Mouse (Mus musculus) kidney, adult 8-10 months (tissue): ENCODE results near the gene Lrrc8d.

Experiments
- DNase-seq, 2 experiments: peaks; one replicate each; pipeline ENCODE4 v3.0.0; 2022

Lrrc8d gene

GRCm38 (mm10) chr5:105777645-105778044 is 77.9 kb downstream of the Lrrc8d start:
- no peak for DNase-seq

DNA sequence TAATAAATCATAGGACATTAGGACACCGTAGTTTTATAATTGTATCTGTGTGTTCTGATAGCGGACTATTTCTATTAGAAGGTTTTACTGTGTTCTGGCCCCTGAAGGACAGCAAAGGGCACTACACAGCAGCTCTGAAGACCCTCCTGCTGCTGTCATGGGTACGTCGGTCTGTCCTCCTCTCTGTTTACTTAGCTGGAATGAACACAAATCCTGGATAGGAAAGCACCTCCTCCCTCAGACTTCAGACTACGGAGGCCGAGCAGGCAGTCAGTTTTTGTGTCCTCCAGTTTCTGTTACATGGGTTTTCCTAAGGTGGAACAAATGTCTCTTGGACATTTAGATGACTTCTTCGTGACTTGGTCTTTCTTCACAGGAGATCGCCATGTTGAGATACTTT is 78.4 kb downstream of the Lrrc8d start:
- DNase-seq, result no peak

DNA sequence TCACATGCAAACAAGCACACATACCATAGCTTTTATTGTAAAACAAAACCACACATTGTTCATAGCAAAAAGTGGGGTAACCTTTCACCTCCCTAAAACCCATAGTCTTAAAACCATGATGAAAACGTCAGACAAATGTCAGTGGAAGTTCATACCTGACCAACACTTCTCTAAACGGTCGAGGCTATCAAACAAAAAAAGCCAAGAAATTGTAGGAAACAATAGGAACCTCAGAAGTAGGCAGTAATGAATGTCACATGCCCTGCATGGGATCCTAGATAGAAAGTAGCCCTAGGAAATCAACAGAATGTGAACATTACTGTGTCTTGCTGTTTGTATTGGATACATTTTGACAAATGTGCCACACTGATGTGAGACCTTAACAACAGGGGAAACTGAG is 79.0 kb downstream of the Lrrc8d start:
- DNase-seq, result no peak

GRCm38 (mm10) chr5:105779331-105779730 is 79.6 kb downstream of the Lrrc8d start:
- DNase-seq, result no peak

DNA sequence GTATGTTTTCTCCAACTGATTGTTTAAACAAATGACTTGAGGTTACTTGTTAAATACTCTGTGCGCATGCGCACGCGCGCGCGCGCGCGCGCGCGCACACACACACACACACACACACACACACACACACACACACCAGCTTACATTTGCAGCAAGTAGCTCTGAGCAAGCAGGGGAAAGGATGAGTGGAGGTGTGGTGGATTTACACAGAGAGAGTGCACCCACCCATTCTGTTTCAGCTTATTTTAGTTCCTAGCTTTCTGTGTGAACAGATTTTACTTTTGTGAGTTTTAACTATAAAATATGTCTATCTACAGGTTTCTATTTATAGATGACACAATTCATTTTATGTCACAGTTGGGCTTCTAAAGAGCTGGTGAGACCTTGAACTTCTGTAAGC is 84.1 kb downstream of the Lrrc8d start:
- no peak for DNase-seq

DNA sequence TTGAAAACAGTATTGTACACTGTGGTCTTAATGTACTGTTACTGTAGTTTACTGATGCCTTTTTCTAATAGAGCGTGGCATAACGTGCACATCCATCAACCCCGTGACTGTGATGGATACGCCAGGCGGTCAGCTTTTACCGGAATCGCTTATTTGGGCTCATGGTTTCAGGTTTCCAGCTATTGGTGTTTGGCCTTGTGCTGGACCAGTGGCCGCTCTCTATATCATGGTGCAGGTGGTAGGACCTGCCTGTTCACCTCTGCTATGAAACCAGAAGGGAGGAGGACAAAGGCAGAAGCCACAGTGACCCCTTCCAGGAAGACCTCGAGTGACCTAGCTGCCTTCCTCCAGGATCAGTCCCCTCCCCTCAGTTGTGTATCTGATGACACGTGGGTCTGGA is 85.0 kb downstream of the Lrrc8d start:
- DNase-seq, result no peak

DNA sequence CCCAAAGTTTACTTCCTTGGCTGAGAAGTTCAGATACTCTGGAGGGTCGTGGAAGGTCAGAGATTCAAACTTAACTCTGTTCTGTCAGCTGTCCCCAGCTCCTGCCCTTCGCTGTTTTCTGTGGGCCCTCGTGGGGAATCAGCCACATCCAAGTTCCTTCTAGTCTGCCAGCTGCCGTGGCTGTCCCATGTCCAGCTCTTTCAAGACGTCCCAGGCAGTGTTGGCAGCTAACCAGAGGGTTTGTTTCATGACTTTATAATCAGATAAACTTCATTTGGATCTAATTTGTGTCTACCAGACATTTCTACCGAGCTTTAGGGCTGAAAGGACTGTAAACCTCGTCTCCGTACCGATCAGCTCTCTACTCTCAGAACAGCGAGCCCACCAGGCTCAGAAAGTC is 87.8 kb downstream of the Lrrc8d start:
- no peak for DNase-seq

GRCm38 (mm10) chr5:105789801-105790200 is 90.0 kb downstream of the Lrrc8d start:
- no peak for DNase-seq

DNA sequence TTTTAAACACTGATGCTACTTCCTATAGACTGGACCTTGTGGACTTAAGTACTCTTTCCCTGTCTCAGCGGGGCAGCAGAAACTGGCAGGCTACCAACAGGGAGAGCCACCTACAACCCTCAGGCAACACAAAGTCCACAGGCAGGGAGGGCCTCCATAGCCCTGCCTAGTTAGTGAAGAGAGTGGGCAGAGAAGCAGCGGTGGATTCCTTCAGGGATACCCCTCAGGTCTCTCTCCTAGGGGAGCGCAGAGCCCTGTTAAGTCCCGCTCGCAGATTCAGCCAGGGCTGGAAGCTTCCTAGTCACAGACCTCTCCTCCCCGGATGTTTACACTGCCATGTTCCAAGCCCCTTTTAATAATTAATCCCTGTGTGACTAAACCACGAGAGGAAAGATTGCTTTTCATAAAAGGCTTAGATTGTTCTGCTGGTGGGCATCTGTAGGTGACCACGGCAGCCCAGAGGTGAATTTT is 92.6 kb downstream of the Lrrc8d start:
- peak; percentile 80 to 87 for DNase-seq

- DNase-seq, result peak; percentile 85 to 90
Measured at GRCm38 (mm10) chr5:105792853-105793547, 93.2 kb downstream of the Lrrc8d start.

- DNase-seq, result no peak
Measured at GRCm38 (mm10) chr5:105793548-105793940, 93.8 kb downstream of the Lrrc8d start.

- no peak for DNase-seq
Measured at GRCm38 (mm10) chr5:105798421-105798820, 98.7 kb downstream of the Lrrc8d start.

DNA sequence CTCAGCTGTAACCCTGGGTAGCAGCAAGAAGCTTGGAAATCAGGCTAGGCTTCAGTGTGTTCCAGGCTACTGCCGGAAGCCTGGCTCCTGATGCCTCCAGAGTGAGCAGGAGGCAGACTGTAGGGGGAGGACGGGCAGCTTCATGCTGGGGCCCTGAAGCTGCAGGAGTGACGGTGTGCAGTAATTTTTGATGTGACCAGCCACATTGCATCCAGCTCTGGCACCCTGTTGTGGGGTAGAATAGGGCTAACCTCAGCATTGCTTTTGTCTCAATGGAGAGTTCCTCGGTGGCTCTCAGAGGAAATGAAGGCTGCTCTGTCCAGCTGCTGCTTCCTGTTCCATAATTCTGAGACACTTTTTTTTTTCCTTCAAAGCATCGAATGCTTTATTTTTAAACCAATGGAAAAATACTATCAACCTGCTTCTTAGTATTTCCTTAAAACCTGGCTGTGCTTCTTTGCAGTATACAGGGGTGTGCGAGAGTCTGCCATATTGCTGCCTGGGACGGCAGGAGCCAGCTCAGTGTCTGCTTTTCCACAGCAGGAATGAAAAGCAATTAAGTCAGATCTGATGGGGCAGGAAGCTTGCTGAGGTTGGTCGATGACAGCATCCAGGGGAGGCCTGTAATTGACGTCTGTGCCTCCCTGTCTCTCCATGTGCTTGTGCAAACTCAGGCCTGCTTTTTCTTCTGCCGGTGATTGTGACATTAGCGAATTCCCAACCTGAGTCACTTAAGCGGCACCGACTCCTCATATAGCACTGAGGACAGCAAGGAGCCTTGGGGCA is 100.3 kb downstream of the Lrrc8d start:
- DNase-seq, result no peak

DNA sequence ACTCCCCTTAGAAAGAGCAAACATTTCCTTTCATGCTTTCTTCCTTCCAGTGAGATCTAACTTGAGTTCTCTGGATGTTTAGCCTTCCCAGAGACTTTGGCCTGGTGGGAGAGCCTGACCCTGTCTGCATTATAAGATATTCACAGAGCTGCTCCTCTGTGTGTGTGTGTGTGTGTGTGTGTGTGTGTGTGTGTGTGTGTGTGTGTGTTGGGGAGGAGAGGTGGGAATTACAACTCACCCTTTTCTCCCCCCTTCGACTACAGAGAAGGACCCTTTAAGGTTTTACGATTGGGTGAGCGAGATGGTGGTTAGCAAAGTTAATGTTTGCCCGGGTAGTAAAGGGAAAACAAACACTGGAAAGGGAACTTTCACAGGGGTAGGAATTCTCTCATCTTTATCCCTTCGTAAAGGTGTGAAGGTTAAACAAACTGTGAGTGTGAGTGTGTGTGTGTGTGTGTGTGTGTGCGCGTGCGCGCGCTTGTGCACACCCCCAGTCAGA is 101.3 kb downstream of the Lrrc8d start:
- DNase-seq, result peak; percentile 38 to 77

- DNase-seq, result no peak
Measured at GRCm38 (mm10) chr5:105805955-105806354, 106.2 kb downstream of the Lrrc8d start.

GRCm38 (mm10) chr5:105807461-105807860 is 107.7 kb downstream of the Lrrc8d start:
- DNase-seq, result peak; percentile 58 to 59

DNA sequence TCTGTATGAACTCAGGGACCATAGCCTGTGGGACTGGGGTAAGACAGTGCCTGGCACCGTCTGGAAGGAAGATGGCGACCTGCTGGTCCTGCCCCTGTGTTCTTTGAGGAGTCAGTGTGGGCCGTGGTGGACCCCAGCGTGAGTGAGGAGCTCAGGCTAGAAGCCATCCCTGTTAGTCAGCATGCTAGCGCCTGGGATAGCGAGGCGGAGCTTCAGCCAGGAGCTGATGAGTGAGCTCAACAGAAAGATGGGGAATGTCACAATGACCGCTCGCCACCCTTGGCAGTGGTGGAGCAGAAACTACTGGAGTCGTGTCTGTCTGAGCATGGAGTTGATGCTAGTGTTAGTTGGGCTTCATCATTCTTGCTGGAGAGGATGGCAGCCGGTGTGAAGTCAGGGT is 109.3 kb downstream of the Lrrc8d start:
- no peak for DNase-seq

GRCm38 (mm10) chr5:105813036-105813435 is 113.3 kb downstream of the Lrrc8d start:
- peak; percentile 60 to 73 for DNase-seq

GRCm38 (mm10) chr5:105813974-105814373 is 114.2 kb downstream of the Lrrc8d start:
- peak; percentile 76 to 82 for DNase-seq

DNA sequence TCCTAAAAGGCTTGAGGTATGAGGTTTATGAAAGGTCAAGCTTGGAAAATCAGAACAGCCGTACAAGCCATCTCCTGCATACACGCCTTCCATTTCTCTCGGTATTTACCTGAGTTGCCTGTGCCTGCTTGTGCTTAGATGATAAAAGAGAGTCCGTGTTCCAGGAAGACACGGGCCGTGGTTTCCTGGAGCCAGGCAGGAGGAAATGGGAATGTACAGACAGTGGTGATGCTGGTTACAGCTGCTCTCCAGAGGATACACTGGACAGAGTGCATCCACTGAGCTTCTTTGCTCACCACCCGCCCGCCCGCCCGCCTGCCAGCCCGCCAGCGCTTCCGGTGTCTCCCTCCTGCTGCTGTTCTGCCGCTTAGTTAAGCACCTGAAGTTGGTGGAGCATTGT is 116.3 kb downstream of the Lrrc8d start:
- DNase-seq, result no peak

DNA sequence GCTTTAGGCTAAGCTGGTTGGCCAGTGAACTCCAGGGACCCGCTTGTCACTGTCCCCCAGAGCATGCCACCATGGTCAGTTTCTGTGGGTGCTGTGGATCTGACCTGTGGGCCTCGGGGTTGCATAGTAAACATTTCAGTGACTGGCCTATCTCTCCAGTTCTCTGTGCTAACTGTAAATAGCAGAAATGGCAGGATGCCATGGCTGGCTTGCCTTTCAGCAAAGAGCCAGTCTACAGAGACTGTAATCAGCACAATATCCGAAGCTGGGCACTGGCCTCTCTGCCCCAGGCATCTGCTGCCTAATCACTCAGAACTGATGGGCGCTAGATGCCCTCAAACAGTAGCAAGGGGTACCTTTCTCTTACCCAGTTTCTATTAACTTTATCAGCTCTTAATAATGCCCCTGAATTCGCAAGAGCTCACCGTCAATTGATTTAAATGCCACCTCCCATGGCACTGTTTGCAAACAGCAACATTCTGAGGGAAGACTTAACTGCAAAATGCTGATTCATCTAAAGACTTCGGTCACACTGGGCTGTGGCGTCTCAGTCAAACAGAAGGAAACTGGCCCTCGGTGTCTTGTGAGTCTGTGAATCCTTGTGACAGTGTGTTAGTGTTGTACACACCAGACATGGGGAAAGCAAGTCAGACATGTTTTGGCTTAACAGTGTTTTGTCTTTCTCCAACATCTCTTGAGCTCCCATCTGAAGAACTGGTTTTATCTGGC is 117.6 kb downstream of the Lrrc8d start:
- DNase-seq, result peak; percentile 71 to 75

GRCm38 (mm10) chr5:105818411-105818810 is 118.6 kb downstream of the Lrrc8d start:
- DNase-seq, result peak; percentile 62 to 67

- DNase-seq, result no peak
Measured at GRCm38 (mm10) chr5:105821390-105821789, 121.6 kb downstream of the Lrrc8d start.
